Mouse (Mus musculus) C2C12 (cell line): Measurements from ENCODE around the gene Ndufs3. TPM values are rescaled to one million over a fixed set of nuclear protein-coding genes. Genes with fewer than 3 reads are reported as not detected.
A peak's percentile ranks its signal among the peaks of the same experiment; 100 is the strongest.
"Not testable (repeated sequence)": the region's sequence is repeated elsewhere in the genome, so short reads cannot be mapped to it uniquely, and the experiment has no call there.

Source experiments
- H3K27me3 ChIP-seq: one replicate; pipeline ENCODE4 v1.6.1; 2011; ENCODE audit not compliant: control insufficient read depth, insufficient read depth, insufficient read length
- H3K36me3 ChIP-seq: one replicate; pipeline ENCODE4 v1.6.1; 2011; ENCODE audit not compliant: control insufficient read depth, insufficient read depth
- H3K4me3 ChIP-seq: one replicate; pipeline ENCODE4 v1.5.1; 2011; ENCODE audit warnings: mild to moderate bottlenecking, control low read depth; ENCODE audit not compliant: poor library complexity, insufficient read depth, severe bottlenecking
- H3K79me2 ChIP-seq: one replicate; pipeline ENCODE4 v1.6.1; 2011; ENCODE audit not compliant: control insufficient read depth, insufficient read depth
- H3K79me3 ChIP-seq: one replicate; pipeline ENCODE4 v1.6.1; 2011; ENCODE audit warnings: low read depth, control low read depth
- H3ac ChIP-seq: one replicate; pipeline ENCODE3; 2011; ENCODE audit warnings: low read depth; ENCODE audit not compliant: control insufficient read depth, insufficient read length
- CEBPB ChIP-seq: IDR thresholded peaks from one replicate; pipeline ENCODE4 v1.6.1; 2011; ENCODE audit warnings: low read depth, mild to moderate bottlenecking, control low read depth, moderate library complexity
- CTCF ChIP-seq: IDR thresholded peaks from one replicate; pipeline ENCODE4 v1.5.1; 2011; ENCODE audit not compliant: control insufficient read depth, insufficient read depth, insufficient read length
- FOSL1 ChIP-seq: IDR thresholded peaks from one replicate; pipeline ENCODE4 v1.8.0; 2011; ENCODE audit warnings: mild to moderate bottlenecking, low read length; ENCODE audit not compliant: poor library complexity, insufficient read depth, severe bottlenecking
- MAX ChIP-seq: IDR thresholded peaks from one replicate; pipeline ENCODE4 v1.6.1; 2011; ENCODE audit warnings: mild to moderate bottlenecking, control low read depth
- MYOD1 ChIP-seq: IDR thresholded peaks from one replicate; pipeline ENCODE4 v1.6.1; 2011; ENCODE audit warnings: low read depth; ENCODE audit not compliant: control insufficient read depth, insufficient read length
- MYOG ChIP-seq: IDR thresholded peaks from one replicate; pipeline ENCODE4 v1.6.1; 2011; ENCODE audit not compliant: control insufficient read depth, insufficient read length; ENCODE audit errors: extremely low read depth
- USF1 ChIP-seq: IDR thresholded peaks from one replicate; pipeline ENCODE4 v1.6.1; 2011; ENCODE audit warnings: low read depth, mild to moderate bottlenecking, control low read depth, moderate library complexity
- polyA plus RNA-seq: library from polyadenylated mRNA; unstranded; fragments of >200 nt; fragmentation: generic; extraction: Trizol; gene quantifications from one replicate; pipeline ENCODE4 v1.2.1, GENCODE M21; 2012; ENCODE audit warnings: missing spikeins

Ndufs3 gene
- polyA plus RNA-seq, 1 experiment = 150 TPM

- Histone ChIP-seq H3K27me3 (no peaks in the 10 kb centered on the region), H3K79me2 (peaks cover 61% of the 10 kb centered on the region), H3K36me3 (peaks cover 62% of the 10 kb centered on the region), H3K4me3 (peak overlapping the region; percentile 91), H3ac (no peak overlapping the region), H3K79me3 (peaks cover 27% of the 10 kb centered on the region)
- TF ChIP-seq CTCF (no peak), CEBPB (peak; percentile 57)
These were observed 1.2 kb downstream of the Ndufs3 start for GRCm38 (mm10) chr2:90903398-90903797.

- peaks cover 48% of the 10 kb centered on the region for H3K36me3 ChIP-seq
- H3K27me3 ChIP-seq, H3K79me2 ChIP-seq: not testable (repeated sequence)
These were observed 10.3 kb downstream of the Ndufs3 start for GRCm38 (mm10) chr2:90894299-90894677.

GRCm38 (mm10) chr2:90893673-90894298, 10.8 kb downstream of the Ndufs3 start:
- H3K4me3 ChIP-seq = no peak overlapping the region
- no peaks in the 10 kb centered on the region for H3K79me3 ChIP-seq
- no peaks in the 10 kb centered on the region for H3K27me3 ChIP-seq
- H3ac ChIP-seq = no peak overlapping the region
- TF ChIP-seq MYOG (no peak), CEBPB (no peak), CTCF (no peak), MYOD1 (no peak), FOSL1 (no peak), MAX (no peak), USF1 (no peak)
- peaks cover 43% of the 10 kb centered on the region for H3K36me3 ChIP-seq
- H3K79me2 ChIP-seq = no peaks in the 10 kb centered on the region

More at GRCm38 (mm10) chr2:90894299-90894677, 10.3 kb downstream of the Ndufs3 start:
- H3K79me3 ChIP-seq, H3ac ChIP-seq, H3K4me3 ChIP-seq: not testable (repeated sequence)

GRCm38 (mm10) chr2:90889550-90890548, 14.8 kb downstream of the Ndufs3 start:
- Histone ChIP-seq H3K27me3 (peaks cover 24% of the 10 kb centered on the region), H3K79me3 (no peaks in the 10 kb centered on the region), H3K79me2 (no peaks in the 10 kb centered on the region), H3K36me3 (peaks cover 7% of the 10 kb centered on the region), H3ac (no peak overlapping the region), H3K4me3 (no peak overlapping the region)
- TF ChIP-seq USF1 = no peak
- TF ChIP-seq FOSL1 = no peak
- no peak for TF ChIP-seq MAX
- TF ChIP-seq CEBPB = no peak
- TF ChIP-seq CTCF = no peak
- no peak for TF ChIP-seq MYOG
- TF ChIP-seq MYOD1 = no peak

- H3ac ChIP-seq = no peak overlapping the region
- H3K79me3 ChIP-seq = no peaks in the 10 kb centered on the region
- H3K4me3 ChIP-seq = no peak overlapping the region
- H3K36me3 ChIP-seq = no peaks in the 10 kb centered on the region
- no peaks in the 10 kb centered on the region for H3K79me2 ChIP-seq
- H3K27me3 ChIP-seq = peaks cover 31% of the 10 kb centered on the region
- TF ChIP-seq CTCF = no peak
- TF ChIP-seq USF1 = no peak
- TF ChIP-seq MAX = no peak
- no peak for TF ChIP-seq MYOD1
- no peak for TF ChIP-seq MYOG
- TF ChIP-seq CEBPB = no peak
- no peak for TF ChIP-seq FOSL1
These were observed 17.0 kb downstream of the Ndufs3 start for GRCm38 (mm10) chr2:90887627-90888026.
